Comparison of ENCODE assay signal across 8 mouse cellular contexts in the genomic region with DNA sequence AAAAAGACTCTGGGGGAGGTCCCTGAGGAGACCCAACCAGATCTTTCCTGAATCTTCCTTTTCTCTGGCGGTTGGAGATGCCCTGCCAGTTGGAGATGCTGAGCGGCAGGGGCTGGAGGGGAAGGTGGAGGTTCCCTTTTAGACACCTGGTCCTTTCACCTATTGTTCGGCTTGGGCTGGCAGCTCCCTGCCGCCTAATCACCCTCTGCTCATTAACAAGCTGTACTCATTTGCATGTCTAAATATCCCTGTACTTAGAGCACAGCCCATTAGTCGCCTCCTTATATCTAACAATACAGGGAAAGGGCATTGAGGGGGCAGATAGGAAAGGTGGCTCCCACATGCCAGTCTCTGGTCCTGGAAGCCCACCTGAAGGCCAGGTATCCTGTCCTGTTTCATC. TPM values are rescaled to one million over a fixed set of nuclear protein-coding genes. Genes with fewer than 3 reads are reported as not detected.
A peak's percentile ranks its signal among the peaks of the same experiment; 100 is the strongest.
DNase-seq lines count a peak whose midpoint lies in the region; ATAC-seq and TF ChIP-seq lines count a peak whose summit lies in the region.

No protein-coding gene starts in this region.

- no peak overlapping the region for H3K4me2 ChIP-seq in intestine, embryonic 16.5 days (ENCODE audit: low read depth, low read length)
- no peak overlapping the region for H3K4me2 ChIP-seq in intestine, embryonic 15.5 days (replicated peaks)
- peak overlapping the region; percentile 29; the same call in 1 of the 2 replicates for H3K4me2 ChIP-seq in stomach, embryonic 15.5 days
- H3K4me2 ChIP-seq in stomach, postnatal 0 days (replicated peaks; ENCODE audit: low read depth), result no peak overlapping the region; the same call in 1 of the 2 replicates
- H3K4me2 ChIP-seq in limb, embryonic 13.5 days (replicated peaks), result peak overlapping the region; percentile 34; the same call in 1 of the 2 replicates

- no peak for TF ChIP-seq CTCF in stomach, postnatal 0 days (IDR thresholded peaks at IDR 0.05; ENCODE audit: low read depth)

- 63% methylated on average over 5 of the region's 5 CpGs for WGBS in intestine, embryonic 16.5 days
- 67% methylated on average over 5 of the region's 5 CpGs for WGBS in intestine, embryonic 15.5 days
- WGBS in stomach, embryonic 15.5 days, result 59% methylated on average over 5 of the region's 5 CpGs
- 44% methylated on average over 5 of the region's 5 CpGs for WGBS in stomach, postnatal 0 days
- 49% methylated on average over 5 of the region's 5 CpGs for WGBS in limb, embryonic 13.5 days

- H3K27ac ChIP-seq in intestine, embryonic 16.5 days (ENCODE audit: low read length), result no peak overlapping the region
- H3K27ac ChIP-seq in intestine, embryonic 15.5 days, result no peak overlapping the region
- 0 out of 2 replicates have a peak overlapping the region, but pooled peaks have one; percentile 21 for H3K27ac ChIP-seq in stomach, embryonic 15.5 days
- no peak overlapping the region for H3K27ac ChIP-seq in stomach, postnatal 0 days (replicated peaks)
- H3K27ac ChIP-seq in limb, embryonic 13.5 days, result peak overlapping the region; percentile 48; the same call in 1 of the 2 replicates

- no peak overlapping the region for H3K9ac ChIP-seq in intestine, embryonic 16.5 days (ENCODE audit: low read depth, low read length)
- no peak overlapping the region for H3K9ac ChIP-seq in intestine, embryonic 15.5 days
- H3K9ac ChIP-seq in stomach, embryonic 15.5 days, result no peak overlapping the region
- H3K9ac ChIP-seq in stomach, postnatal 0 days (ENCODE audit: low read length), result no peak overlapping the region
- no peak overlapping the region for H3K9ac ChIP-seq in limb, embryonic 13.5 days

- H3K4me1 ChIP-seq in intestine, embryonic 16.5 days (ENCODE audit: control insufficient read depth, insufficient read depth, low read length), result no peaks in the 10 kb centered on the region
- H3K4me1 ChIP-seq in intestine, embryonic 15.5 days (replicated peaks), result no peaks in the 10 kb centered on the region; the same call in 1 of the 2 replicates
- 0 out of 2 replicates have a peak, but pooled peaks cover 8% of the 10 kb centered on the region for H3K4me1 ChIP-seq in stomach, embryonic 15.5 days
- H3K4me1 ChIP-seq in stomach, postnatal 0 days (replicated peaks; ENCODE audit: control insufficient read depth, insufficient read depth), result no peaks in the 10 kb centered on the region; the same call in 1 of the 2 replicates
- peaks cover 24% of the 10 kb centered on the region for H3K4me1 ChIP-seq in limb, embryonic 13.5 days

- H3K36me3 ChIP-seq in intestine, embryonic 16.5 days (ENCODE audit: control insufficient read depth, insufficient read depth, low read length), result no peaks in the 10 kb centered on the region
- no peaks in the 10 kb centered on the region for H3K36me3 ChIP-seq in intestine, embryonic 15.5 days
- H3K36me3 ChIP-seq in stomach, embryonic 15.5 days, result no peaks in the 10 kb centered on the region
- H3K36me3 ChIP-seq in stomach, postnatal 0 days (ENCODE audit: control insufficient read depth, insufficient read depth, low read length), result no peaks in the 10 kb centered on the region
- no peaks in the 10 kb centered on the region for H3K36me3 ChIP-seq in limb, embryonic 13.5 days

- no peak for TF ChIP-seq EP300 in stomach, postnatal 0 days (optimal IDR thresholded peaks at IDR 0.05)

- no peak for DNase-seq in stomach, postnatal 0 days (ENCODE audit: low spot score)
- no peak for DNase-seq in adrenal gland, postnatal 36 days
- no peak for DNase-seq in frontal cortex, postnatal 25 days (ENCODE audit: low spot score in 2 of 2)
- DNase-seq in gastrocnemius, adult 8-10 months (ENCODE audit: low spot score in 2 of 2), result no peak

- no peaks in the 10 kb centered on the region for H3K27me3 ChIP-seq in intestine, embryonic 16.5 days (replicated peaks; ENCODE audit: control insufficient read depth, insufficient read depth, low read length)
- no peaks in the 10 kb centered on the region for H3K27me3 ChIP-seq in intestine, embryonic 15.5 days (replicated peaks)
- no peaks in the 10 kb centered on the region for H3K27me3 ChIP-seq in stomach, embryonic 15.5 days (replicated peaks)
- H3K27me3 ChIP-seq in stomach, postnatal 0 days (ENCODE audit: control insufficient read depth, insufficient read depth, low read length), result no peaks in the 10 kb centered on the region
- no peaks in the 10 kb centered on the region for H3K27me3 ChIP-seq in limb, embryonic 13.5 days

- ATAC-seq in intestine, embryonic 16.5 days, result 0 out of 2 replicates have a peak, but pooled peaks have one; percentile 21
- ATAC-seq in intestine, embryonic 15.5 days, result no peak
- ATAC-seq in stomach, embryonic 15.5 days (ENCODE audit: insufficient read depth, low FRiP score, low read depth), result no peak
- no peak for ATAC-seq in stomach, postnatal 0 days (ENCODE audit: low FRiP score, low TSS enrichment)
- ATAC-seq in limb, embryonic 13.5 days (ENCODE audit: low FRiP score, low read depth), result no peak

- no peak overlapping the region for H3K4me3 ChIP-seq in intestine, embryonic 16.5 days (ENCODE audit: low read length)
- H3K4me3 ChIP-seq in intestine, embryonic 15.5 days (replicated peaks), result no peak overlapping the region
- no peak overlapping the region for H3K4me3 ChIP-seq in stomach, embryonic 15.5 days (replicated peaks)
- H3K4me3 ChIP-seq in stomach, postnatal 0 days (ENCODE audit: low read depth, low read length), result no peak overlapping the region
- no peak overlapping the region for H3K4me3 ChIP-seq in limb, embryonic 13.5 days

- no peaks in the 10 kb centered on the region for H3K9me3 ChIP-seq in intestine, embryonic 16.5 days (ENCODE audit: control insufficient read depth, low read length)
- no peaks in the 10 kb centered on the region for H3K9me3 ChIP-seq in intestine, embryonic 15.5 days
- no peaks in the 10 kb centered on the region for H3K9me3 ChIP-seq in stomach, embryonic 15.5 days
- H3K9me3 ChIP-seq in stomach, postnatal 0 days (ENCODE audit: control insufficient read depth, low read length), result no peaks in the 10 kb centered on the region
- H3K9me3 ChIP-seq in limb, embryonic 13.5 days, result no peaks in the 10 kb centered on the region

RNA-seq across cellular contexts. Expression of a gene that starts 34.3 kb away (rescaled TPM):
- polyA plus RNA-seq in intestine, embryonic 16.5 days (2015; fragmentation: Nextera tagmentation; extraction: Ambion mirVana), result 20.7 and 21.9 TPM in 2 replicates
- polyA plus RNA-seq in intestine, embryonic 15.5 days (2015; fragmentation: Nextera tagmentation; extraction: Ambion mirVana), result 15.9 and 17.9 TPM in 2 replicates
- polyA plus RNA-seq in stomach, embryonic 15.5 days (2015; fragmentation: Nextera tagmentation; extraction: Ambion mirVana), result 17.9 and 18.3 TPM in 2 replicates
- 19.5 and 20.1 TPM in 2 replicates for polyA plus RNA-seq in stomach, postnatal 0 days (2015; fragmentation: Nextera tagmentation; extraction: Ambion mirVana)
- polyA plus RNA-seq in limb, embryonic 13.5 days (2015; fragmentation: Nextera tagmentation; extraction: Ambion mirVana), result 14.5 and 14.6 TPM in 2 replicates
- total RNA-seq in adrenal gland, postnatal 36 days (2021), result 10 to 100 TPM; 36.7 to 55.7 TPM
- 10 to 100 TPM; 15.7 to 22.0 (median 19.6) TPM for total RNA-seq in gastrocnemius, adult 8-10 months (2022)

RNA-seq across cellular contexts. Expression of a gene that starts 40.5 kb away (rescaled TPM):
- polyA plus RNA-seq in intestine, embryonic 16.5 days (2015; fragmentation: Nextera tagmentation; extraction: Ambion mirVana), result 35.9 and 38.5 TPM in 2 replicates
- polyA plus RNA-seq in intestine, embryonic 15.5 days (2015; fragmentation: Nextera tagmentation; extraction: Ambion mirVana), result 39.8 and 40.6 TPM in 2 replicates
- 36.9 and 39.3 TPM in 2 replicates for polyA plus RNA-seq in stomach, embryonic 15.5 days (2015; fragmentation: Nextera tagmentation; extraction: Ambion mirVana)
- 30.4 and 31.8 TPM in 2 replicates for polyA plus RNA-seq in stomach, postnatal 0 days (2015; fragmentation: Nextera tagmentation; extraction: Ambion mirVana)
- polyA plus RNA-seq in limb, embryonic 13.5 days (2015; fragmentation: Nextera tagmentation; extraction: Ambion mirVana), result 41.0 and 45.2 TPM in 2 replicates
- 10 to 100 TPM; 43.4 to 69.7 TPM for total RNA-seq in adrenal gland, postnatal 36 days (2021)
- 10 to 100 TPM; 12.1 to 13.7 (median 13.1) TPM for total RNA-seq in gastrocnemius, adult 8-10 months (2022)

Comparison
In these comparisons a context has a peak if more than half of its experiments do, and no peak if none do; other contexts are left out.
1. H3K27ac ChIP-seq: peak in stomach, embryonic 15.5 days (single experiment) and limb, embryonic 13.5 days (single experiment); none in intestine, embryonic 16.5 days (single experiment), intestine, embryonic 15.5 days (single experiment) and stomach, postnatal 0 days (single experiment).
2. H3K4me2 ChIP-seq: peak in stomach, embryonic 15.5 days (single experiment) and limb, embryonic 13.5 days (single experiment); none in intestine, embryonic 16.5 days (single experiment), intestine, embryonic 15.5 days (single experiment) and stomach, postnatal 0 days (single experiment).